Mouse (Mus musculus) T-helper 2 cell (primary cell): ENCODE data around the gene Sgip1.

Source experiments
- in situ Hi-C: fragments of 300-600 bp; cut with MboI, MseI; formaldehyde crosslinking; loops from one replicate; pipeline ENCODE4 v1.15.1; 2025; ENCODE audit warnings: high pct_unique_total_duplicates

The Sgip1 gene

DNA sequence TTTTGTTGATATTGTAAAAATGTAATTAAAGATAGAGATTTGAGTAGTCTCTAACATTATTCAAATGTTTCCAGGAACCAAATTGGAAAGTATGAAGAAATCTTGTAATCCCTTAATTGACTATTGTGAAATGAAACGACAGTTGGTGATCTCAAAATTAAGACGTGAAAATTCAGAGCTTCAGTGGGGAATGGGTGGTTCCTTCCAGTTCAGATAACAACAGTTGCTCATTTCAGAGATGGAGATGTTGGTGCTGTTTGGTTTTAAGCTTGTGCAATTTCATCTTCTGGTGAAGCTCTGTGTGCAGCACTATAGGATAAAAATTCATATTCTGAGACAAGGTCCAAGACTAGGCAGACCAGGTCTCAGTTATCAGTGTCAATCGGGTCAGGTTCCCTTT lies 231.0 kb downstream of the Sgip1 start:
- in situ Hi-C loops: no loop called here

DNA sequence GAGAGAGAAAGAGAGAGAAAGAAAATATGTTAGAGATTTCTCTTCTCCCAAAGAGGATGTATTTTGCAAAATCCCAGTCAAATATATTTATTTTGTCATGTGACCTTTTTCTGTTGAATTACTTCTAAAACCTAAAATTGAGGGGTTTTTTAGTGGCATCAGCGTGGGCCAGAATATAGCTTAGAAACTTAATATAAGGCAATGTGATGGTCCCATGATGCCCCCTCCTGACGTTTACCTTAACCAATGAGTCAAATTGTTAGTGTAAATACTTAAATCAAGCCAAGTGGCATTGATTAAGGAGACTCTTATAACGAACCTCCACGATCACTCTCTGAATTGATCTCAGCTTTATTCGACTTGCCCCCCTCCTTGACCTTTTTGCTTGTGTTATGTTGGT lies 233.1 kb downstream of the Sgip1 start:
- in situ Hi-C loops: no loop called here

DNA sequence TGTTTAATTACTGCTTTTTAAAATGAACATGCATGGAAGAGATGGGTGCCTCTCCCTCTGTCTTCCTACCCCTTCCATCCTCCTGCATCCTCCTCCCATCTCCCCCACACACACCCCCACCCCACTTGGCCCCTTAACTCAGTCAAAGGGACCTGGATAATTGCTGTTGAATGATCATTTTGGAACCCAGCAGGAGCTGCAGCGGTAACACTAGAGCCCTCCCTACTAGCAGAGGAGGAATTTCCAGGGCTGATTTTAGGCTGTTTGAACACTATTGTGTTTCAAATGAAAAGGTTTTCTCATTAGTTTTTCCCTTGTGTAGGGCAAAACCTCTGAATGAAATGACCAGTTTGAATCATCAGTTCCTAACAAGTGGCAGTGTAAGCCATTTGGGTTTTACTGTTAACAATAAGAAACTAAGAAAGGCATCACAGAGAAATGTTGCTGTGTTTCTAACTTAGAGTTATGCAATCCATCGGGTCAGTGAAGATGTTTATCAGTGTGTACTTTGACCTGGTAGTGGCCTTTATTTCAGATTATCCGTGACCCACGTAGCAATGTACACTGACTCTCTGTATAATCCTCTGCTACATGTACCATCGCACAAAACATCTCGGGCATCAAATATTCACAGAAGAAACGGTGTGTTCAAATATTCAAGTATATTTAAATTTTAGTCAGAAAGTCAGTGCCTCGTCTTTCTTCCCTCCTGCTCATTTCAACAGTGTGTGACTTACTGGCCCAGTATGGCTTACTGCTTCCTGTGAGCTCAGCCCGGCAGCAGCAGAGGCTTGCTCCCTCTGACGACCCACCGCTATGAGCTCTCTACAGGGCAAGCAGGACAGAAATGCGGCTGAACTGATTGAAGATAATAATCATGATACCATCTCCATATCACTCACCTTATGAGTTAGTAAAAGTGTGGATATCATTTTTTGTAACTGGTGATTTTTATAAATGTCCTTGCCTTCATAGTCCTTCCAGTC lies 235.5 kb downstream of the Sgip1 start:
- in situ Hi-C loops: no loop called here

GRCm38 (mm10) chr4:102977778-102978321 lies 236.8 kb downstream of the Sgip1 start:
- in situ Hi-C loops: no loop called here

DNA sequence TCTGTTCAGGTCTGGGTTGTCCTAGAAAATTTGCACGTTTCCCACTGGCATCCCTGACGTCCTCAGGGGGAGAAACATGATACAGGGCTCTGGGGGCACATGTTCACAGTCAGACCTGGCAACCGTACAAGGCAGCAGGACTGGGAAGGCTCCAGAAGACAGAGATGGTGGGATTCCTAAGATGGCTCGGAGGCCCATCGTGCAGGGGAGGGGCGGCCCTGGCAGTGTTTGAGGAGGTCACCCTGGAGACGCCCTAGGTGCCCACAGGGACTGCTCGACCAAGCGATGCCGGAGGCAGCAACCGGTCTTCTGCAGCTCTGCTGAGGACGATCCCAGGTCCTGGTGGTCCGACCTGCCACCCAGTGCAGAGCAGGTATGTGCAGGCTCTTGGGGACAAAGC lies 237.3 kb downstream of the Sgip1 start, which contains the start of gene Tctex1d1:
Gene Tctex1d1 (plus strand): TSS at position 167 of the 400 bp plus-strand sequence.
- in situ Hi-C loops: no loop called here

DNA sequence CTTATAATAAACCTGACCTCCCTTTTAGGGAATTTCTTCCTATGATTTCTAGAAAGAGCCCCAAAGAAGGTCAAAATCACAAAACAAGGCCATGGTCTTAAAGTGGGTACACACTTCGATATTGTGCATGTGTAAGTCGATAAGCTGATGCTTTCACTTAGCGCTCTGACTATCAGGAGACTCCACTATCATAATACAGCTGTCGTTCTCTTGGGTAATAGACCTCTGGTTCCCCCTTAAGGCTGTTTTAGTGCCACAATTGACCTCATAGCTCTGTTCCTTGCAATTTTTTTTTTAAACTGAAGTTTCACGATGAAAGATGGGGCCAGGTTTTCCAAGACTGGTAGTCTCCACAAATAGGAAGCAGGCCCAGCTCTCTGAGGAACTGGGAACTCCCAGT lies 238.3 kb downstream of the Sgip1 start:
- in situ Hi-C loops: no loop called here

DNA sequence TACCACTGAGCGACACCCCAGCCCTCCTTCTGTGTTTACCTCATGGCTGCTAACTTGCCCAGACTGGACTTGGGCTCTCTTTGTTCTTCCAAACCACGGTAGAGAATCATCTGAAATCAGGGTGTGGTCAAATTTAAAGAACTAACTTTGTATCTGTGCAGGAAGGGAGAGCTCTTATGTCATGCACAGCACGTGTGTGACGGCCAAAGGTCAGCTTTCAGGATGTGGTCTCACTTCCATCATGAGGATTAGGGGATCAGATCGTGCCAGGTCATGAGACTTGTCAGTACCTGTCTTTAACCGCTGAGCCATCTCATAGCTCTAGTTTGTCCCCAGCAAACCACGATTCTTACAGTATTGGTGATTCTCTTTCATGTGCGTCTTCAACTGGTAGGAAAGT lies 240.6 kb downstream of the Sgip1 start:
- in situ Hi-C loops: no loop called here

GRCm38 (mm10) chr4:102986173-102986572 lies 245.1 kb downstream of the Sgip1 start:
- in situ Hi-C loops: no loop called here

GRCm38 (mm10) chr4:102986917-102987316 lies 245.8 kb downstream of the Sgip1 start:
- in situ Hi-C loops: no loop called here

DNA sequence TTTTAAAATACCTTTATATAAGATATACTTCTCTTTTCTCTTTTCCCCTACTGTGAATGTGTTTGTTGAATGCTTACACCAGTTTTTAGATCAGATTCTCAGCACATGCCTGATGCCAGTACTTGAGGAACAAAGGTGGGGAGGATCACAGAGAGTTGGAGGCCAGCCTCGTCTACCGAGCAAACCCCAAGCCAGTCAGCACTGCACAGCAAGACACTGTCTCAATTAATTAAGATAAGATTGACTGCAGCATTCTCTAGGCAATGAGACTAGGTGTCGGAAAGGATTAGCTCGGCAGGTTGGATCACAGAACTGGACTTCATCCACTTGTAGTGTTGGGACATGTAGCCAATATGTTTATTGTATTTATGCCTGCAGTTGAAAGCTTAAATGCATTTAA lies 246.2 kb downstream of the Sgip1 start:
- in situ Hi-C loops: no loop called here

DNA sequence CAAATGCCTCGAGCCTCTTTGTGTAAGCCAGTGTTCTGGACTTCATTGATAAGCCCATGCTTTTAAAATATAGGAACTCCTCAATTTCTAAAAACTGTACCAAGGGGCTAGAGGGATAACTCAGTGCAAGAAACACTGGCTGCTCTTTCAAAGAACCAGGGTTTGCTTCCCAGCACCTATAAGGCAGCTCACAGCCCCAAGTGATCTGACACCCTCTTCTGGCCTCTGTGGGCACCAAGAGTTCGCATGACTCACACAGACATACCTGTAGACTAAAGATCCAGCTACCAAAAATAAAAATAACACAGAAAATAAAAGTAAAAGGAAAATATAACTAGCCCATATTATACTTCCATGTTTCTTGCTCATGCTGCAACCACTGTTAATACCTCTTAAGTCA lies 246.7 kb downstream of the Sgip1 start:
- in situ Hi-C loops: no loop called here

- in situ Hi-C loops: no loop called here
Measured at GRCm38 (mm10) chr4:102988526-102988925, 247.4 kb downstream of the Sgip1 start.

DNA sequence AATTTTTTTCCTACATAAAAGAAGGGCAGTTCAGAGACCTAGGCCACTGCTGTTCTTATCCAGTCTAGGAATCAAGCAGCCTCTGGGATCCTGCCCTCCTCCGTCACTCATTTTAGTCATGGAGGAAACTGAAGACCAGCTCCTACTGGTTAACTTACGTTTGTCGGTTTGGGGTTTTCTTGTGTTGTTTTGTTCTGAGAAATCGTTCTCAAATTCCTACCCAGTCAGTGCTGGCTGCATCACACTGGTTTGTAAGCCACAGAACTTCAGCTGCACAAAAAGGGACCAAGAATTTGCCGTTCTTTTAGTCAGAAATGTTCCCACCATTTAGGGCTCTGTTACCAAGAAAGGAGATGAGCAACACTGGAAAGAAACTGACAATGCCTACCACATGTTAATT lies 248.3 kb downstream of the Sgip1 start:
- in situ Hi-C loops: no loop called here

- in situ Hi-C loops: loop anchor here (5.0 kb wide), 1 partner anchor 157 kb away; no protein-coding TSS in a partner anchor
Measured at GRCm38 (mm10) chr4:102990016-102990415, 248.9 kb downstream of the Sgip1 start.

DNA sequence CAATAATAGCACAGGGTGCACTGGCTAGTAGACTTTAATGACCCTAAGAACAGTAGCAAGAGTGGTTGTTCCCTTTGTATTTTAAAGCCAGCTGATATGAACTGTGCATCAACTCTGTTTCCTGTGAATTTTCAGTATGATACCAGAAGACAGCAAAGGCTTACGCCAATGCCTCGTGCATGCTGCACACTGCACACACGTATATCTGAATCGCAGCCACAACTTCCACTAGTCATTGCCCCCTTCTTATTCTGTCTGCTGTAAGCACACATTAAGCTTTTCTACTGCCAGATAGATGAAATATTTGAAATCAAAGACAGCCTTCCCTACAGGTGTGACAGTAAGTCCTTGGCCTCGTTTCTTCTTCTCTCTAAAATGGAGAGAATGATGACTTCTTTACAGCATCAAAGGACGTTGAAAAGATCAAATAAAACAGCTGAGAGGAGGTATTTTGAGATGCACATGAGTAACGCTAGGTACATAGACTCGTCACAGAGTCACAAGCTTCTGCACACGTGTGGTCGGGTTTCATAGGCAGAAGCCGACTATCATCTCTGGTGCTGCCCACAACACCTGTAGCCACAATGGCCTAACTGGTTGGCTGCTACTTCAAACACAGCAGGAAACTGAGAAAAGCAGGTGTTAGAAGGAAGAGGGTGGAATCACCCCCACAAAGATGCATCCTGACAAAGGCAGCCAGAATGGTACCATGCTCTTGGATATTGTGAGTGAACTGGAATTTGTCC lies 249.7 kb downstream of the Sgip1 start:
- in situ Hi-C loops: loop anchor here (5.0 kb wide), 1 partner anchor 157 kb away; no protein-coding TSS in a partner anchor

DNA sequence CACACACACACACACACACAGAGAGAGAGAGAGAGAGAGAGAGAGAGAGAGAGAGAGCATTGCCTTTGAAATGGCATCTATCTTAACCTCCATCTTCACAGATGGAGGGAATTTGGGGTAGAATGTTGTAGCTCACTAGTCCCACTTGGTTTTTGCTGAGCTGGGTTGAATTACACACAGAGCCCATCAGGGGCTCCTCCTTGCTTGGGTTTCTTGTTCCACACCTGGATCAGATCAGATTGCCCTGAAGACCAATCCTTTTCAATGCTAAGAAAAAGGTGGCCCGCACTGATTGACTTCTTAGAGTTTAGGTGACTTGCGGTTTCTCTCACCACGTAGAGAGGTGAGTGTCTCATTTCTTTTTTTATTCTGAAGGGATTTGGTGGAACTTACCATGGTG lies 250.6 kb downstream of the Sgip1 start:
- in situ Hi-C loops: loop anchor here (5.0 kb wide), 1 partner anchor 156 kb away; no protein-coding TSS in a partner anchor

DNA sequence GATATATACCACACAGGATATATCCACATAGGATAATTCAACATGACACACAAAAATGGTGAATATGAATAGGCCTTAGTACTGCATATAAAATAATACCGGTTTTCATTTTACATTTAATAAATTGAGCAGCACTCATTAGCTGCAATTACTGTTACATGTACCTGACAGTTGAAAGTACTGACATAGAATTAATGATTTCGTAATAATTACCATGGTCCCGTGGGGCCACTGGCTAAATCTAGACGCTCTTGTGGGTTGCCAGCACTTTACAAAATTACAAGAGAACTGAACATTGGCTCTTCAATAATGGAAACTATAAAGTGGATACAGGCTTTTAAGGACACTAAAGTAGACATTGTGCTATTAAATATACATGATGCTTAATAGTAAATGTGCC lies 263.6 kb downstream of the Sgip1 start:
- in situ Hi-C loops: no loop called here

DNA sequence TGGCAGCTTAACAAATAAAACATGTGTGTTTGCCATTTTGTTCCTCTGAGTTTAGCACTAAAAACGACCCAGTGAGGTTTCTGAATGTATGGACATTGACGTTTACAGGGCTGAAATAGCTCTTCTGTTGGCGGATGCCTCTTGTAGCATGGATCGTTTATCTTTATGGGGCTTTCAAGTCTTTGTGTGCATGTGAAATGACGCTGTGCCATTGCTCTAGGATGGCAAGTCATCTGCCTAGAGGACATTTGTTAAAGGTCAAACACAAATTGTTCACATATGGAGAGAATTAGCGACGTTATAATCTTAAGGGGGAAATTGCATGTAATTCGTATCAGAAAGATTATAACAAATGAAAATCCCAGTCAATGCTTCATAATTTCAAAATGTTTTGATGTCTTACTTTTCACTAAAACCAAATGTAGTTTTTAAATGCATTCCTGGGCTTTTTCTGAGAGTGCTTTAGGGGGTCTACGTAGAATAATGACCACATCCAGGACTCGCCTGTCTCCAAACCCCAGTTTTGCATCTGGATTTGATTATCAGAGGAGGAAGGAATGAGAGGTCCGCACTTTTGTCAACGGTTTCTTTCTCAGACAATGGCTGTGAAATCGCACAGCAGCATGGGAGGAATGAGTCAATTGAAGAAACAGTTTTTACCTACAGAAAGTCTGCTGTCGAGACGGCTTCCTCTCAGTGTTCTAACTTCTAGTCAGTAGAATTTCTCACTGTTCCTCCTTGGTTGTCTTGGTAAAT lies 264.3 kb downstream of the Sgip1 start:
- in situ Hi-C loops: no loop called here

GRCm38 (mm10) chr4:103006266-103006665 lies 265.2 kb downstream of the Sgip1 start:
- in situ Hi-C loops: no loop called here

GRCm38 (mm10) chr4:103006943-103007418 lies 265.9 kb downstream of the Sgip1 start:
- in situ Hi-C loops: no loop called here

DNA sequence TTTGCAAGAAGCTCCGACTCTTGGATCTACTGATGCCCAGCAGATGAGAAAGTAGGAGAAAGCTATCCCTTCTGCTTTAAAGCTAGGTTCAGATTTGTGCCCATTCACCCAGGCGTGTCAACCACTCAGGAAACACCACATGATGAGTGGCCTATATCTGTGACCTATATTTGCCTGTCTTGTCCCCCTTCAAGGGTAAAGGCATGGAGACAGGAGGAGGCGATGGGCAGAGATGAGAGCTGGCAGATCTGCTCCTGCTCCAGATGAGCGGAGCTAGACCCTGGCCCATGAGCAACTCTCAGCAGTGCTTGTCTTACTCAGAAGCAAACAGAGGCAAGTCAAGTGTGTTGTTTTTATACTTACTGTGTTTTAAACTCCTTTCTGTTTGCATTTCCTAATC lies 269.6 kb downstream of the Sgip1 start:
- in situ Hi-C loops: no loop called here
